Mouse (Mus musculus) kidney, adult 2 months (tissue): ENCODE results near the gene Gm12216.

Experiments used
- CTCF ChIP-seq: fragments of 200-500 bp; conservative IDR thresholded peaks from 2 replicates; pipeline ENCODE4 v1.5.1; 2011; ENCODE audit warnings: low read depth, mild to moderate bottlenecking, control low read depth, low read length, moderate library complexity, mixed read lengths; ENCODE audit not compliant: insufficient read depth, insufficient read length
- POLR2A ChIP-seq: fragments of 200-500 bp; IDR thresholded peaks from one replicate; pipeline ENCODE4 v1.6.1; 2011; ENCODE audit warnings: low read depth, low read length, control low read depth

- no peak for TF ChIP-seq POLR2A
- TF ChIP-seq CTCF: no peak
Measured at GRCm38 (mm10) chr11:53761822-53762221, 97.2 kb downstream of the Gm12216 start.
